Mouse (Mus musculus): Measurements from ENCODE around the gene Actrt3. TPM values are rescaled to one million over a fixed set of nuclear protein-coding genes. Genes with fewer than 3 reads are reported as not detected.
"Not testable (repeated sequence)": the region's sequence is repeated elsewhere in the genome, so short reads cannot be mapped to it uniquely, and the experiment has no call there.

Gene Actrt3
- polyA plus RNA-seq, 1 experiment from 2014 or later: not detected

GRCm38 (mm10) chr3:30602065-30602739 lies 2.5 kb upstream of the Actrt3 start, which contains the start of gene Mynn:
Gene Mynn (plus strand): TSS chr3:30602065.
- WGBS: 0% methylated on average over 38 of the region's 40 CpGs

DNA sequence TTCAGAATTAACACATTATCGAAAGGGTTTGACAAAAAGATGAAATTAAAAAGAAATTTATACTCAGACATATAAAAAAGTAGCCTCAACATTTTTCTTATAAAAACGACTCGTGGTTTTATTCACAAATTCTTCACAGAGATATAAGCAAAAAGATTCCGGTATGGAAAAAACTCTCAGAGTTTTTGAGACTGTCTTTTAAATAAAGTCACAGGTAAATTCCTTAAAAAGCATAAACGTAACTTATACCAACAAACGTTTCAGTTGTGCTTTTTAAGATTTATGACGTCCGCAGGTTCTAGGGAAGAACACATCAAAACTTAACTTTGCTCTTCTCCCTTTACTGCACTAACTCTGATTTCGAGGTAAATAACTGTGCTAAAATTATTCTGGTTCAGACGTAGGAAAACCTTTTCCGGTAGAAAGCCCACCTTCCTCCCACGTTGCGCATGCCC lies 1.9 kb upstream of the Actrt3 start:
- WGBS: under 1% methylated on average over 13 of the region's 13 CpGs
- peak overlapping the region; percentile 83; the same call in 1 of the 2 replicates for H3K9ac ChIP-seq

More at GRCm38 (mm10) chr3:30602065-30602739, 2.5 kb upstream of the Actrt3 start, which contains the start of gene Mynn:
- Histone ChIP-seq H3K27ac (peak within 1 kb of the TSS; percentile 98), H3K9ac (peak within 1 kb of the TSS; percentile 83), H3K9me3 (no peaks in the 10 kb centered on the region), H3K4me1 (peaks cover 17% of the 10 kb centered on the region), H3K4me2 (peak within 1 kb of the TSS; percentile 82), H3K36me3 (peaks cover 16% of the 10 kb centered on the region), H3K4me3 (peak within 1 kb of the TSS; percentile 73), H3K27me3 (0 out of 2 replicates have a peak, but pooled peaks cover 4% of the 10 kb centered on the region)
- peak; percentile 95 for ATAC-seq (ENCODE audit: insufficient number of reproducible peaks, low FRiP score, low TSS enrichment, low read depth)

DNA sequence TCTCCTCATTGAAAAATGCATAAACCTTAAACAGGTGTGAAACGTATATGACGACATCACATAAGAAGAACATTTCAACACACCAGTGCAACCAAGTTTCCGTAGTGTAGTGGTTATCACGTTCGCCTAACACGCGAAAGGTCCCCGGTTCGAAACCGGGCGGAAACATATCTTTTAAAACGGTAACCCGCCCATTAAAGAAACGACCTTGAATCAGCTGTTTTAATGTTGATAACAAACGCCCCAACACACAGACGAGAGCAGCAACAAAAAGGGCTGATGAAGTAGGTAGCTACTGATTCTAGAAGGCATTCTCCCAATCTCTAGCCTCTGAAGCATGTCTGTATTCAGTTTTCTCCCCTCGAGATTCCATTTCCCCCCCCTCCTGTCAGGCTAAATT lies 1.4 kb upstream of the Actrt3 start:
- WGBS: under 1% methylated on average over 17 of the region's 17 CpGs
- peaks cover 17% of the 10 kb centered on the region for H3K4me1 ChIP-seq
- peak overlapping the region; percentile 79 for H3K27ac ChIP-seq
- peak overlapping the region; percentile 73 for H3K4me3 ChIP-seq
- peaks cover 10% of the 10 kb centered on the region for H3K36me3 ChIP-seq
- peak overlapping the region; percentile 82 for H3K4me2 ChIP-seq
- no peaks in the 10 kb centered on the region for H3K9me3 ChIP-seq
- peak; percentile 42 for ATAC-seq (ENCODE audit: insufficient number of reproducible peaks, low FRiP score, low TSS enrichment, low read depth)
- H3K27me3 ChIP-seq: 0 out of 2 replicates have a peak, but pooled peaks cover 4% of the 10 kb centered on the region
- no peak overlapping the region for H3K9ac ChIP-seq

More for the DNA sequence above, 1.9 kb upstream of the Actrt3 start:
- H3K4me2 ChIP-seq: peak overlapping the region; percentile 82
- H3K27ac ChIP-seq: peak overlapping the region; percentile 98
- ATAC-seq (ENCODE audit: insufficient number of reproducible peaks, low FRiP score, low TSS enrichment, low read depth): no peak; the same call in 1 of the 2 replicates
- 0 out of 2 replicates have a peak, but pooled peaks cover 4% of the 10 kb centered on the region for H3K27me3 ChIP-seq
- peaks cover 17% of the 10 kb centered on the region for H3K4me1 ChIP-seq
- H3K4me3 ChIP-seq: peak overlapping the region; percentile 73
- peaks cover 14% of the 10 kb centered on the region for H3K36me3 ChIP-seq
- H3K9me3 ChIP-seq: no peaks in the 10 kb centered on the region

GRCm38 (mm10) chr3:30600717-30601116 lies 978 bp upstream of the Actrt3 start:
- H3K36me3 ChIP-seq: peaks cover 8% of the 10 kb centered on the region
- peak overlapping the region; percentile 79 for H3K27ac ChIP-seq
- peak overlapping the region; percentile 82 for H3K4me2 ChIP-seq
- H3K27me3 ChIP-seq: 0 out of 2 replicates have a peak, but pooled peaks cover 4% of the 10 kb centered on the region
- peaks cover 20% of the 10 kb centered on the region for H3K4me1 ChIP-seq
- peak overlapping the region; percentile 73 for H3K4me3 ChIP-seq
- no peak for ATAC-seq (ENCODE audit: insufficient number of reproducible peaks, low FRiP score, low TSS enrichment, low read depth)
- WGBS: under 1% methylated on average over 14 of the region's 14 CpGs
- H3K9ac ChIP-seq: no peak overlapping the region; the same call in 1 of the 2 replicates
- no peaks in the 10 kb centered on the region for H3K9me3 ChIP-seq

GRCm38 (mm10) chr3:30597271-30597670 lies 2.5 kb downstream of the Actrt3 start:
- H3K9ac ChIP-seq: no peak overlapping the region
- no peak overlapping the region for H3K4me3 ChIP-seq
- H3K36me3 ChIP-seq: no peaks in the 10 kb centered on the region
- no peaks in the 10 kb centered on the region for H3K9me3 ChIP-seq
- no peak overlapping the region for H3K4me2 ChIP-seq
- 0 out of 2 replicates have a peak, but pooled peaks cover 4% of the 10 kb centered on the region for H3K27me3 ChIP-seq
- ATAC-seq (ENCODE audit: insufficient number of reproducible peaks, low FRiP score, low TSS enrichment, low read depth): no peak
- no peak overlapping the region for H3K27ac ChIP-seq
- 71% methylated on average over 7 of the region's 7 CpGs for WGBS
- peaks cover 15% of the 10 kb centered on the region for H3K4me1 ChIP-seq

GRCm38 (mm10) chr3:30595111-30595832 lies 4.5 kb downstream of the Actrt3 start:
- H3K27ac ChIP-seq: peak overlapping the region; percentile 72; the same call in 1 of the 2 replicates
- H3K27me3 ChIP-seq: 0 out of 2 replicates have a peak, but pooled peaks cover 4% of the 10 kb centered on the region
- H3K36me3 ChIP-seq: no peaks in the 10 kb centered on the region
- ATAC-seq (ENCODE audit: insufficient number of reproducible peaks, low FRiP score, low TSS enrichment, low read depth): peak; percentile 41; the same call in 1 of the 2 replicates
- peak overlapping the region; percentile 76 for H3K4me2 ChIP-seq
- no peaks in the 10 kb centered on the region for H3K9me3 ChIP-seq
- peak overlapping the region; percentile 82 for H3K9ac ChIP-seq
- WGBS: under 1% methylated on average over 62 of the region's 62 CpGs
- peak overlapping the region; percentile 80 for H3K4me3 ChIP-seq
- H3K4me1 ChIP-seq: peaks cover 13% of the 10 kb centered on the region

DNA sequence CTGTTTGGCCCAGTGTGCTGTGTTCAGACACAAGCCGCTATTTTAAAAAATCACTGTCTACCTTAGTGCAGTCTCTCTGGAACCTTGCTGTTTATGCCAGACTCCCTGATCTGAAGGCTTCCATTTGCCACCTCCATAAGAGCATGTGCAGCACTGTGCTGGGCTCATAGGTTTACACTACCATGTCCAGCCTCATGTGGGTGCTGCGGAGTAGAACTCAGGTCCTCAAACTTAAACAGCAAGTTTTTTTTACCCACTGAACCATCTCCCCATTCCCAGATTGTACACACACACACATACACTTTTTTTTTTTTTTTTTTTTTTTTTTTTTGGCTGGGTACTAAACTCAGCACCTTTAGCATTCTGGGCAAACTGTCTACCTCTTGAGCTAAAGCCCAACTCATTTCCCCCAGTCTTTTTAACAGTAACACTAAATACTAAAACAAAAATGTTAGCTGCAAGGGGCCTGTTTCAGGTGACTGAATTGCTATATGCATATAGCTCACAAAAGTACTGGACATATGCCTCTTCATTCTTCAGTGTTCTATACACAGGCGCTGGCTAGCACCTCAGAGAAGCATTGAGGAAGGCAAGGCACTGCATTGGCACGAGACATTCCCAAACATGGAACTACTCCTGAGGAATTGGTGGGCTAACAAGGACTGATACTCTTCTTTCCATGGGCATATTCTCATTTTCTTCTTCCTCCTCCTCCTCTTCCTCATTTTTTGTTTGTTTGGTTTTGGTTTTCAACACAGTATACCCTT lies 5.8 kb downstream of the Actrt3 start:
- Histone ChIP-seq H3K9me3 (no peaks in the 10 kb centered on the region), H3K36me3 (no peaks in the 10 kb centered on the region), H3K4me1 (peaks cover 3% of the 10 kb centered on the region; the same call in 1 of the 2 replicates), H3K27ac (no peak overlapping the region), H3K4me2 (no peak overlapping the region), H3K27me3 (0 out of 2 replicates have a peak, but pooled peaks cover 4% of the 10 kb centered on the region), H3K4me3 (no peak overlapping the region), H3K9ac (no peak overlapping the region)
- 66% methylated on average over 4 of the region's 4 CpGs for WGBS
- no peak for ATAC-seq (ENCODE audit: insufficient number of reproducible peaks, low FRiP score, low TSS enrichment, low read depth)

DNA sequence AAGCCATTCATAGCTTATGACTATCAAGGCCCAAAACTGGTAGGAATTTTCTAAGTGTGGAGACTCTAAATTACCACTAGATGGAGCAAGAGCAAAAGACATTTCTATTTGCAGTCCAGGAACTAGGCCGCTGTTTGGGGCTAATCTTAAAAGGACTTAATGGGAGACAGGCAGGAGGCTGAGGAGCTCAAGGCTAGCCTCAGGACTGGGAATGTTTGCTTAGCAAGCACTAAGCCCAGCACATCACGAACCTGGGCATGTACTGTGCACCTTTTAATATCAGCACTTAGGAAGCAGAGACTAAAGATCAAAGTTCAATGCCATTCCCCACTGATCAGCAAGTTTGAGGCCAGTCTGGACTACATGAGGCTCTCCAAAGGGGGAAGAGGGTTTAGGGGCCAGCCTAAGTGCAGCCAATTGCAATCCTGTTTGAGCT lies 7.3 kb downstream of the Actrt3 start:
- Histone ChIP-seq H3K9ac (no peak overlapping the region), H3K27ac (peak overlapping the region; percentile 12; the same call in 1 of the 2 replicates), H3K36me3 (no peaks in the 10 kb centered on the region), H3K27me3 (no peaks in the 10 kb centered on the region), H3K4me3 (no peak overlapping the region), H3K4me2 (no peak overlapping the region), H3K4me1 (peaks cover 3% of the 10 kb centered on the region; the same call in 1 of the 2 replicates), H3K9me3 (no peaks in the 10 kb centered on the region)
- WGBS: 0% methylated on average over 2 of the region's 2 CpGs
- no peak for ATAC-seq (ENCODE audit: insufficient number of reproducible peaks, low FRiP score, low TSS enrichment, low read depth)

- H3K9me3 ChIP-seq: no peaks in the 10 kb centered on the region
- H3K4me1 ChIP-seq: no peaks in the 10 kb centered on the region; the same call in 1 of the 2 replicates
- no peak overlapping the region for H3K4me2 ChIP-seq
- H3K27me3 ChIP-seq: no peaks in the 10 kb centered on the region
- no peak for ATAC-seq (ENCODE audit: insufficient number of reproducible peaks, low FRiP score, low TSS enrichment, low read depth)
- no peaks in the 10 kb centered on the region for H3K36me3 ChIP-seq
- no peak overlapping the region for H3K9ac ChIP-seq
- no peak overlapping the region for H3K27ac ChIP-seq
- 81% methylated on average over 6 of the region's 6 CpGs for WGBS
- no peak overlapping the region for H3K4me3 ChIP-seq
Observed at GRCm38 (mm10) chr3:30588865-30589264, 10.9 kb downstream of the Actrt3 start.

DNA sequence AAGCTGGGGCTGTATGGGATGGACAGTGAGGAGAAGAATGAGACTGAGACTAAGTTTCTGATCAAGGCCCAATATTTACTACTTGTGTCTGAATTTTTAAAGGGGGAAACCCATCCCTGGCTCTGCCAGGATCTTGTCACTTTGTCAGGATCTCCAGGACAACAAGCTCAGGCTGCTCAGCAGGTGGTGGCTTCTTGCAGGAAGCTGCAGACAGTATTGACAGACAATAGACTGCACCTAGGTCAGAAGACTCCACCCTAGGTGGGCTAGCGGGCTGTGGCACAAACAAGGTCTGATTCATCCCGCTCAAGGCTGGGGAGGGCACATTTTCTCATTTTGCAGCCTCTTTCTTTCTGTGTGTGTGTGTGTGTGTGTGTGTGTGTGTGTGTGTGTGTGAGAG lies 26.2 kb downstream of the Actrt3 start:
- no peaks in the 10 kb centered on the region for H3K27me3 ChIP-seq
- no peaks in the 10 kb centered on the region for H3K4me1 ChIP-seq
- H3K36me3 ChIP-seq: no peaks in the 10 kb centered on the region
- no peaks in the 10 kb centered on the region for H3K9me3 ChIP-seq
- H3K4me2 ChIP-seq: no peak overlapping the region
- 24% methylated on average over 2 of the region's 2 CpGs for WGBS
- no peak overlapping the region for H3K27ac ChIP-seq
- ATAC-seq (ENCODE audit: insufficient number of reproducible peaks, low FRiP score, low TSS enrichment, low read depth): no peak
- H3K4me3 ChIP-seq: no peak overlapping the region
- no peak overlapping the region for H3K9ac ChIP-seq

DNA sequence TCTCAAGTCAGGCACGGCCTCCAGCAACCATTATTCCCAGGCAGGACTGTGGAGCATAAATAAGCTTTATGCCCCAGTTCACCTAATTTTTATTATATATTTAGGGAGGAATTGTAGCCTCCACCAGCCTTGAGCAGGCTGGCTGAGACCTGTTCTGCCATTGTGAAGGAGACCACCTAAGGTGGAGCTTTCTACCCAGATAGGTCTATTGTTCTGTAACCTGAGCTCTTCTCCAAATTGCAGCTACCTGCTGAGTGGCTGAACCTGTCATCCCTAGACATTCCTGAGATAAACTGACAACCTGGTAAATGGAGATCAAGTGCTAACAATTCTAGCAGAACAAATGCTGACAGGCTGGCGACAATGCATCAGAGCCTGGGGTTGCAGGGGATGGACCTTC lies 33.4 kb downstream of the Actrt3 start:
- not testable (repeated sequence) for ATAC-seq (ENCODE audit: insufficient number of reproducible peaks, low FRiP score, low TSS enrichment, low read depth); H3K4me1 ChIP-seq; H3K4me2 ChIP-seq; H3K27me3 ChIP-seq; H3K4me3 ChIP-seq; H3K9ac ChIP-seq; H3K9me3 ChIP-seq; H3K27ac ChIP-seq; H3K36me3 ChIP-seq
- no CpG with 5 or more reads among the region's 2 CpGs for WGBS

Data from limb, embryonic 15.5 days (tissue).